Mouse (Mus musculus) cerebellum, postnatal 25 days (tissue): ENCODE data around the gene Slc10a4.
"Not testable (repeated sequence)": the region's sequence is repeated elsewhere in the genome, so short reads cannot be mapped to it uniquely, and the experiment has no call there.

Source experiments
- DNase-seq, 2 experiments: peaks; one replicate each; pipeline ENCODE4 v3.0.0; 2021; ENCODE audit warnings: mixed read lengths in 2 of 2

Slc10a4 gene

GRCm38 (mm10) chr5:73006784-73007581, at the start of gene Slc10a4:
TSS of gene Slc10a4 (plus strand) at chr5:73006883.
- peak; percentile 11 to 32 for DNase-seq

GRCm38 (mm10) chr5:72957281-72957680, 49.4 kb upstream of the Slc10a4 start:
- DNase-seq, result no peak

- no peak for DNase-seq
Measured at GRCm38 (mm10) chr5:72960096-72960495, 46.6 kb upstream of the Slc10a4 start.

- DNase-seq, result no peak
Measured at GRCm38 (mm10) chr5:72965706-72966105, 41.0 kb upstream of the Slc10a4 start.

- DNase-seq, result no peak
Measured at GRCm38 (mm10) chr5:72972435-72972834, 34.2 kb upstream of the Slc10a4 start.

- no peak for DNase-seq
Measured at GRCm38 (mm10) chr5:72972934-72973333, 33.7 kb upstream of the Slc10a4 start.

- no peak for DNase-seq
Measured at GRCm38 (mm10) chr5:72974602-72975001, 32.1 kb upstream of the Slc10a4 start, which contains the start of gene Gm10135. TSS of gene Gm10135 (minus strand) at chr5:72974702.

GRCm38 (mm10) chr5:72975996-72976395, 30.7 kb upstream of the Slc10a4 start:
- no peak for DNase-seq

GRCm38 (mm10) chr5:72976539-72976938, 30.1 kb upstream of the Slc10a4 start:
- no peak for DNase-seq

- peak in 1 of 2 experiments; percentile 14 for DNase-seq
Measured at GRCm38 (mm10) chr5:72984091-72984490, 22.6 kb upstream of the Slc10a4 start.

GRCm38 (mm10) chr5:72987786-72988185, 18.9 kb upstream of the Slc10a4 start:
- DNase-seq, result no peak

- no peak for DNase-seq
Measured at GRCm38 (mm10) chr5:72989756-72990155, 16.9 kb upstream of the Slc10a4 start.

- no peak for DNase-seq
Measured at GRCm38 (mm10) chr5:72992474-72992873, 14.2 kb upstream of the Slc10a4 start.

GRCm38 (mm10) chr5:72994424-72994823, 12.3 kb upstream of the Slc10a4 start:
- DNase-seq, result no peak

GRCm38 (mm10) chr5:72994928-72995327, 11.8 kb upstream of the Slc10a4 start:
- DNase-seq, result no peak

- no peak for DNase-seq
Measured at GRCm38 (mm10) chr5:72995379-72995778, 11.3 kb upstream of the Slc10a4 start.

GRCm38 (mm10) chr5:72998546-72998945, 8.1 kb upstream of the Slc10a4 start:
- DNase-seq, result not testable (repeated sequence)

- DNase-seq, result no peak
Measured at GRCm38 (mm10) chr5:73004046-73004445, 2.6 kb upstream of the Slc10a4 start.

- no peak for DNase-seq
Measured at GRCm38 (mm10) chr5:73007582-73007959, 888 bp downstream of the Slc10a4 start.

- DNase-seq, result not testable (repeated sequence)
Measured at GRCm38 (mm10) chr5:73008230-73008629, 1.5 kb downstream of the Slc10a4 start.

- DNase-seq, result not testable (repeated sequence)
Measured at GRCm38 (mm10) chr5:73011806-73012205, 5.1 kb downstream of the Slc10a4 start.

- not testable (repeated sequence) for DNase-seq
Measured at GRCm38 (mm10) chr5:73012884-73013610, 6.4 kb downstream of the Slc10a4 start.

- peak in 1 of 2 experiments; percentile 7 for DNase-seq
Measured at GRCm38 (mm10) chr5:73013611-73014287, 7.1 kb downstream of the Slc10a4 start.
